8 mouse cellular contexts compared by ENCODE assay signal in the genomic region with DNA sequence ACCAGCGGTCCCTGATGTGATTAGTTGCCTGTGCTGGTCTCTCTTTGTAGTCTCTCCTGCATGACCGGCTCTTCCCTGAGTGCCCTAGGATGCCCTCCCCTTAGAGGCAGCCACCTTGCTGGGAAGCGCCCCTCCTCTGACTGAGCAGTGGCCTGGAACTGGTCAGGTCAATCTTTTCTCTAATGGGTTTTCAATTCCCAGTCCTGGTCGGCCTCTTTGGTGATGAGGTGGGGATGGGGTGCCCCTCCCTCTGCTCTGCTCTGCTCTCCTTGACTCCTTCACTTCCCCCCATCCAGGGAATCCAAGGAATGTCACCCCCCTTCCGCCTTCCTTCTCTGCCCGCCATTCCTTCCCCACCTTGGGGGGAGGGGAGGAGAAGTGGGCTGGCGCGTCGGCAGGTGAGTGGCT. TPM values are rescaled to one million over a fixed set of nuclear protein-coding genes. Genes with fewer than 3 reads are reported as not detected.
A peak's percentile ranks its signal among the peaks of the same experiment; 100 is the strongest.
DNase-seq lines count a peak whose midpoint lies in the region; ATAC-seq lines count a peak whose summit lies in the region.

TSS of gene Bcam (minus strand) at position 33 of the 408 bp plus-strand sequence.

- H3K9me3 ChIP-seq in megakaryocyte, embryonic 14.5 days: peaks cover 5% of the 10 kb centered on the region
- H3K9me3 ChIP-seq in forebrain, embryonic 15.5 days: no peaks in the 10 kb centered on the region
- no peaks in the 10 kb centered on the region for H3K9me3 ChIP-seq in hindbrain, embryonic 12.5 days (replicated peaks)
- H3K9me3 ChIP-seq in limb, embryonic 15.5 days: no peaks in the 10 kb centered on the region
- H3K9me3 ChIP-seq in neural tube, embryonic 12.5 days: no peaks in the 10 kb centered on the region

- H3K27ac ChIP-seq in forebrain, embryonic 15.5 days (replicated peaks): no peak within 1 kb of the TSS
- no peak within 1 kb of the TSS for H3K27ac ChIP-seq in hindbrain, embryonic 12.5 days
- H3K27ac ChIP-seq in limb, embryonic 15.5 days: peak within 1 kb of the TSS; percentile 47
- no peak within 1 kb of the TSS for H3K27ac ChIP-seq in neural tube, embryonic 12.5 days

- peaks cover 76% of the 10 kb centered on the region for H3K27me3 ChIP-seq in megakaryocyte, embryonic 14.5 days (replicated peaks)
- peaks cover 24% of the 10 kb centered on the region for H3K27me3 ChIP-seq in forebrain, embryonic 15.5 days
- peaks cover 41% of the 10 kb centered on the region for H3K27me3 ChIP-seq in hindbrain, embryonic 12.5 days
- no peaks in the 10 kb centered on the region for H3K27me3 ChIP-seq in limb, embryonic 15.5 days
- peaks cover 40% of the 10 kb centered on the region for H3K27me3 ChIP-seq in neural tube, embryonic 12.5 days (replicated peaks)

- H3K4me2 ChIP-seq in forebrain, embryonic 15.5 days (replicated peaks): peak within 1 kb of the TSS; percentile 56
- H3K4me2 ChIP-seq in hindbrain, embryonic 12.5 days (replicated peaks): peak within 1 kb of the TSS; percentile 63
- H3K4me2 ChIP-seq in limb, embryonic 15.5 days: peak within 1 kb of the TSS; percentile 78
- H3K4me2 ChIP-seq in neural tube, embryonic 12.5 days (replicated peaks): peak within 1 kb of the TSS; percentile 76

- 5% methylated on average over 9 of the region's 9 CpGs for WGBS in forebrain, embryonic 15.5 days
- WGBS in hindbrain, embryonic 12.5 days: 5% methylated on average over 9 of the region's 9 CpGs
- WGBS in limb, embryonic 15.5 days: 5% methylated on average over 9 of the region's 9 CpGs
- 3% methylated on average over 9 of the region's 9 CpGs for WGBS in neural tube, embryonic 12.5 days

- H3K36me3 ChIP-seq in megakaryocyte, embryonic 14.5 days (replicated peaks; ENCODE audit: low read length): no peaks in the 10 kb centered on the region
- no peaks in the 10 kb centered on the region for H3K36me3 ChIP-seq in forebrain, embryonic 15.5 days
- no peaks in the 10 kb centered on the region for H3K36me3 ChIP-seq in hindbrain, embryonic 12.5 days
- no peaks in the 10 kb centered on the region for H3K36me3 ChIP-seq in limb, embryonic 15.5 days
- no peaks in the 10 kb centered on the region for H3K36me3 ChIP-seq in neural tube, embryonic 12.5 days

- DNase-seq in B cell, adult 2 months: no peak

- peak within 1 kb of the TSS; percentile 77 for H3K4me3 ChIP-seq in megakaryocyte, embryonic 14.5 days (replicated peaks)
- peak within 1 kb of the TSS; percentile 35 for H3K4me3 ChIP-seq in forebrain, embryonic 15.5 days
- H3K4me3 ChIP-seq in hindbrain, embryonic 12.5 days: peak within 1 kb of the TSS; percentile 35
- peak within 1 kb of the TSS; percentile 47 for H3K4me3 ChIP-seq in limb, embryonic 15.5 days
- peak within 1 kb of the TSS; percentile 39 for H3K4me3 ChIP-seq in neural tube, embryonic 12.5 days

- H3K9ac ChIP-seq in forebrain, embryonic 15.5 days (replicated peaks): peak within 1 kb of the TSS; percentile 39
- peak within 1 kb of the TSS; percentile 49; the same call in 1 of the 2 replicates for H3K9ac ChIP-seq in hindbrain, embryonic 12.5 days
- peak within 1 kb of the TSS; percentile 44 for H3K9ac ChIP-seq in limb, embryonic 15.5 days
- peak within 1 kb of the TSS; percentile 48; the same call in 1 of the 2 replicates for H3K9ac ChIP-seq in neural tube, embryonic 12.5 days

- no peak for ATAC-seq in megakaryocyte, adult 5-6 weeks (ENCODE audit: poor library complexity, severe bottlenecking)
- ATAC-seq in forebrain, embryonic 15.5 days (replicated peaks): peak; percentile 36; the same call in 1 of the 2 replicates
- peak; percentile 42 for ATAC-seq in hindbrain, embryonic 12.5 days (ENCODE audit: low FRiP score)
- no peak for ATAC-seq in limb, embryonic 15.5 days (ENCODE audit: insufficient number of reproducible peaks, low FRiP score, low TSS enrichment, low read depth)
- peak; percentile 61; the same call in 1 of the 2 replicates for ATAC-seq in neural tube, embryonic 12.5 days (ENCODE audit: low FRiP score, low read depth)
- no peak for ATAC-seq in inflammation-experienced regulatory T-cells, adult 6 months

- H3K4me1 ChIP-seq in megakaryocyte, embryonic 14.5 days: peaks cover 25% of the 10 kb centered on the region
- peaks cover 16% of the 10 kb centered on the region for H3K4me1 ChIP-seq in forebrain, embryonic 15.5 days
- peaks cover 12% of the 10 kb centered on the region for H3K4me1 ChIP-seq in hindbrain, embryonic 12.5 days
- peaks cover 27% of the 10 kb centered on the region for H3K4me1 ChIP-seq in limb, embryonic 15.5 days
- H3K4me1 ChIP-seq in neural tube, embryonic 12.5 days: peaks cover 20% of the 10 kb centered on the region

RNA-seq across cellular contexts. Expression of gene Bcam, which starts in this region (rescaled TPM):
- polyA plus RNA-seq in megakaryocyte, embryonic 14.5 days (2012; ENCODE audit: insufficient read depth, low replicate concordance): 0.58 and 1.6 TPM in 2 replicates
- not detected in 2 replicates for total RNA-seq in megakaryocyte, adult 5-6 weeks (2015)
- total RNA-seq in megakaryocyte, adult 5-6 weeks (2017): 0.29 TPM in 1 of 2 replicates, not detected in the other
- 6.8 TPM in 2 replicates for polyA plus RNA-seq in forebrain, embryonic 15.5 days (2015; fragmentation: Nextera tagmentation; extraction: Ambion mirVana)
- polyA plus RNA-seq in hindbrain, embryonic 12.5 days (2016; fragmentation: Nextera tagmentation; extraction: Ambion mirVana): 21.0 and 25.1 TPM in 2 replicates
- 120 and 150 TPM in 2 replicates for polyA plus RNA-seq in limb, embryonic 15.5 days (2015; fragmentation: Nextera tagmentation; extraction: Ambion mirVana)
- polyA plus RNA-seq in neural tube, embryonic 12.5 days (2016; fragmentation: Nextera tagmentation; extraction: Ambion mirVana): 15.1 and 15.4 TPM in 2 replicates
- 1 to 10 TPM; 1.1 to 2.3 (median 1.2) TPM for polyA plus RNA-seq in inflammation-experienced regulatory T-cells, adult 6 months (2017; shearing (Covaris generic))

Comparison
In these comparisons a context has a peak if more than half of its experiments do, and no peak if none do; other contexts are left out.
1. ATAC-seq: peak in forebrain, embryonic 15.5 days (single experiment), hindbrain, embryonic 12.5 days (single experiment) and neural tube, embryonic 12.5 days (single experiment); none in megakaryocyte, adult 5-6 weeks (single experiment), limb, embryonic 15.5 days (single experiment) and inflammation-experienced regulatory T-cells, adult 6 months (single experiment).
2. Peak in every context shown above with its lines, with median percentiles within 50 percentile points of each other: H3K4me3 ChIP-seq, H3K4me2 ChIP-seq and H3K9ac ChIP-seq.